Mouse (Mus musculus) thymus, adult 2 months (tissue): Measurements from ENCODE around the gene Zswim8.

Experiments
- CTCF ChIP-seq: fragments of 200-500 bp; IDR thresholded peaks from 2 replicates; pipeline ENCODE4 v1.5.1; 2012; ENCODE audit warnings: mild to moderate bottlenecking, control low read depth, low read length, moderate library complexity, borderline replicate concordance; ENCODE audit not compliant: control insufficient read depth, poor library complexity, insufficient read depth; ENCODE audit errors: extremely low read depth
- POLR2A ChIP-seq: fragments of 200-500 bp; IDR thresholded peaks from 2 replicates; pipeline ENCODE4 v1.6.1; 2012; ENCODE audit warnings: mild to moderate bottlenecking, low read length, control low read depth, moderate library complexity; ENCODE audit not compliant: control insufficient read depth, poor library complexity, insufficient read depth; ENCODE audit errors: extremely low read depth

GRCm38 (mm10) chr14:20767936-20768335, 60.6 kb downstream of the Zswim8 start:
- no peak for TF ChIP-seq CTCF
- TF ChIP-seq POLR2A: no peak
